Mouse (Mus musculus): ENCODE measurements around the gene Filip1. TPM values are rescaled to one million over a fixed set of nuclear protein-coding genes. Genes with fewer than 3 reads are reported as not detected.
A peak's percentile ranks its signal among the peaks of the same experiment; 100 is the strongest.

Gene Filip1
- polyA plus RNA-seq, 1 experiment from 2014 or later, result 4.3 TPM

DNA sequence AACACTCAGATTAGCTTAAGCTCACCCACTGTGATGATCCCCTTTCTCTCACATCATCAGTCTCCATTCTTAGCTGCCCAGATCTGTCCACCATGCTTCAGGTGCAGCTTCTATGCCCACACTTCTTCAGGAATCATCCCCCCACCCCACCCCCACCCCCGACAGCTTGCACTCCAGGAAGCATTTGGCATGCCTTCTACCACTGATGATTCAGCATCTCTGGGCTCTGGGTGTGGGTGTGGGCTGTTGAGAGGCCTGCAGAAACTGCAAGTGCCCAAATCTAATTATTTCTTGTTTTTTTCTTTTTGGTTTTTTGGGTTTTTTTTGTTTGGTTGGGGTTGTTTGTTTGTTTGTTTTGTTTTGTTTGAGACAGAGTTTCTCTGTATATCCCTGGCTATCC lies 9.0 kb upstream of the Filip1 start:
- Histone ChIP-seq H3K36me3 (no peaks in the 10 kb centered on the region), H3K27me3 (no peaks in the 10 kb centered on the region), H3K9ac (no peak overlapping the region), H3K4me1 (no peaks in the 10 kb centered on the region), H3K4me2 (replicated peaks) (no peak overlapping the region), H3K4me3 (no peak overlapping the region), H3K27ac (no peak overlapping the region), H3K9me3 (no peaks in the 10 kb centered on the region)
- 53% methylated on average over 1 of the region's 1 CpGs for WGBS
- no peak for ATAC-seq (ENCODE audit: insufficient number of reproducible peaks, insufficient read depth, low FRiP score, low TSS enrichment)

DNA sequence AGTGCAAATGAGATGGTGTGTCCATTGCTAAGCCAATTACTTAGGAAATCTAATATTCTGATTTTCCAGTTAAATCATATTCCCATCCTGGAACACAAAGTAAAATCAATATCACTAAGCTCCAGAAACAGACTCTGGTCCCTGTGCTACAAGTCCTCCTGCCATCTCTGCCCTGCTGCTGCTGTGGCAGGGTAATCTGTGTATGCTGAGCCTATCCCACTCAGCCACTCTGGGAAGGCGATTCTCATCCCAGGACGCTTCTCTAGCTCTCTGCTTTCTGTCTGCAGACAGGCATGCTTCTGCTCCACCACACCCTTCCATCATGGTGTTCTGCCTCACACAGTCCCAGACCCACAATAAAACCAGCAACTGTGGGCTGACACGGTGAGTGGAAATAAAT lies 7.8 kb upstream of the Filip1 start:
- Histone ChIP-seq H3K27me3 (no peaks in the 10 kb centered on the region), H3K4me3 (no peak overlapping the region), H3K4me1 (no peaks in the 10 kb centered on the region), H3K4me2 (replicated peaks) (no peak overlapping the region), H3K9me3 (no peaks in the 10 kb centered on the region), H3K9ac (no peak overlapping the region), H3K27ac (no peak overlapping the region), H3K36me3 (no peaks in the 10 kb centered on the region)
- 41% methylated on average over 3 of the region's 3 CpGs for WGBS
- ATAC-seq (ENCODE audit: insufficient number of reproducible peaks, insufficient read depth, low FRiP score, low TSS enrichment), result no peak

DNA sequence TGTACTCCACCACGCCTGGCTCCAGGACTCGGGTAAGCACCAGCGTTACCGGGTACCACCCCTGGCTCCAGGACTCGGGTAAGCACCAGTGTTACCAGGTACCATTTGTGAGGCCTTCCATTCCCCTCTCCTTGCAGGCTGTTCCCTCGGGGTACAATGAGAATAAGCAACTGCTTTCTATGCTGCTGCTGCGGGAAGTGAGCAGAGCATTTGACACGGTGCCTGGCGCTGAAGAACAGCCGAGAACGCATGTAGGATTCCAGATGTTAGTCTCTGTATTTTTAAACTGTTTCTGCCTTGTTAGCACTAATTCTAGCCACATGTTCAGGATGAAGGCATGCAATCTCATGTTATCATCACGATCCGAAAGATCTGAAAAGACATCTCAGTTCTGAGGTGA lies 635 bp downstream of the Filip1 start:
- H3K4me2 ChIP-seq (replicated peaks), result 0 out of 2 replicates have a peak overlapping the region, but pooled peaks have one; percentile 15
- no peak overlapping the region for H3K4me3 ChIP-seq
- H3K36me3 ChIP-seq, result no peaks in the 10 kb centered on the region
- H3K9ac ChIP-seq, result no peak overlapping the region
- H3K27ac ChIP-seq, result peak overlapping the region; percentile 69; the same call in 1 of the 2 replicates
- H3K4me1 ChIP-seq, result peaks cover 9% of the 10 kb centered on the region
- peaks cover 3% of the 10 kb centered on the region; the same call in 1 of the 2 replicates for H3K9me3 ChIP-seq
- ATAC-seq (ENCODE audit: insufficient number of reproducible peaks, insufficient read depth, low FRiP score, low TSS enrichment), result no peak
- 33% methylated on average over 13 of the region's 13 CpGs for WGBS
- no peaks in the 10 kb centered on the region for H3K27me3 ChIP-seq

DNA sequence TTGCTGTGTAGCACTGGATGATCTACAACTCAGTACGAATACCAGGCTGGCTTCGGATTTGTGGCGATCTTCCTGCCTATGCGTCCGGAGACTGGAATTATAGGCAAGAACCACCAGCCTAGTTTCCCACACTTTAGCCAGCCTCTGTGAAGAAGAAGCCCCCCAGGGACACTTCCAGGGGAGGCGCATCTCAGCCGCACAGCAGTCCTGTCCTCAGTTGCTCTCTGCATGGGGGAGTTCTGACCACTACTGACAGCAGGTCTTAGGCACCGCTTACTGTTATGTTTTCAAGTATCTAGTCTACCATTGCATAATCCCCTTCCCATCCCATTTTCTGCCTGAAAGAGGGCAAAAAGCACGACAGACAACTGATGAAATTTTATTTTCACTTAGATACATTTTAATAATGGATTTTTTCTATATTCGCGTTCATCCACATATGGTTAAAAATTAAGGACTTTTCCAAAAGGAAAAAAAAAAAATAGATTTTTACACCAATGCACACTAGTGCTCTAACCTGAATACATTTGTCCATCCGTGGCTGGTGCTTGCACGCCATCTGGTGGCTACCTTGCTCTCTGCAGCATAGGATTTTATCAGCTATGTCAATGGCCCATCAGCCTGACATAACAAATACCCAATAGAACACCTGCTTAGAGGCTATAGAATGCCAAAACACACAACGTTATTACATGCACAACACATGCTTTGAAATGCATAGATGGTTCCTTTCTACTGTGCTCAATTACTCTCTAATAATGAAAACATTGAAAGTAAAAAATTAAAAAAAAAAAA lies 10.1 kb downstream of the Filip1 start:
- H3K4me3 ChIP-seq, result no peak overlapping the region
- H3K9me3 ChIP-seq, result 0 out of 2 replicates have a peak, but pooled peaks cover 4% of the 10 kb centered on the region
- 47% methylated on average over 14 of the region's 14 CpGs for WGBS
- H3K9ac ChIP-seq, result no peak overlapping the region
- no peaks in the 10 kb centered on the region for H3K27me3 ChIP-seq
- H3K4me1 ChIP-seq, result no peaks in the 10 kb centered on the region
- no peak overlapping the region for H3K27ac ChIP-seq
- no peak for ATAC-seq (ENCODE audit: insufficient number of reproducible peaks, insufficient read depth, low FRiP score, low TSS enrichment)
- H3K36me3 ChIP-seq, result no peaks in the 10 kb centered on the region
- no peak overlapping the region for H3K4me2 ChIP-seq (replicated peaks)

- Histone ChIP-seq H3K27me3 (no peaks in the 10 kb centered on the region), H3K9ac (no peak overlapping the region), H3K27ac (no peak overlapping the region), H3K36me3 (no peaks in the 10 kb centered on the region), H3K9me3 (no peaks in the 10 kb centered on the region), H3K4me3 (no peak overlapping the region), H3K4me1 (no peaks in the 10 kb centered on the region), H3K4me2 (replicated peaks) (no peak overlapping the region)
- 87% methylated on average over 6 of the region's 6 CpGs for WGBS
- ATAC-seq (ENCODE audit: insufficient number of reproducible peaks, insufficient read depth, low FRiP score, low TSS enrichment), result no peak
These were observed 15.4 kb downstream of the Filip1 start for GRCm38 (mm10) chr9:79997282-79997681.

DNA sequence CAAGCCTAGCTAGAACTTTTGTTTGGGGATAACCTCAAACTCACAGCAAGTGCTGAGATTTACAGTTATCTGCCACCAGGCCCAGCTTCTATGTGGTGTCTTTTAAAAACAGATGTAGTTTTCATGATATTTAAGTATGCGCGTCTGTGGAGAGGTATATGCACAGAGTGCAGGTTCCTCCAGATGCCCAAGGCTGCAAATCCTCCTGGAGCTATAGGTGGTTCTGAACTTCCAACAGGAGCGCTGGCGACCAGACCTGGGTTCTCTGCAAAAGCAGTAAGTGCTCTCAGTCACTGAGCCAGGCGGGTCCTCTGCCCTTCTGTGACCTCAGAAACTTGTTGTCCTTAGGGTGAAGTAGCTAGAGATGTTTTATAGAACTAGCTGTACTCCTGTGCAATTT lies 18.4 kb downstream of the Filip1 start:
- no peaks in the 10 kb centered on the region for H3K4me1 ChIP-seq
- no peaks in the 10 kb centered on the region for H3K36me3 ChIP-seq
- H3K9ac ChIP-seq, result no peak overlapping the region
- H3K27ac ChIP-seq, result no peak overlapping the region
- 91% methylated on average over 5 of the region's 5 CpGs for WGBS
- H3K4me2 ChIP-seq (replicated peaks), result no peak overlapping the region
- ATAC-seq (ENCODE audit: insufficient number of reproducible peaks, insufficient read depth, low FRiP score, low TSS enrichment), result no peak
- no peaks in the 10 kb centered on the region for H3K27me3 ChIP-seq
- H3K4me3 ChIP-seq, result no peak overlapping the region
- H3K9me3 ChIP-seq, result no peaks in the 10 kb centered on the region

DNA sequence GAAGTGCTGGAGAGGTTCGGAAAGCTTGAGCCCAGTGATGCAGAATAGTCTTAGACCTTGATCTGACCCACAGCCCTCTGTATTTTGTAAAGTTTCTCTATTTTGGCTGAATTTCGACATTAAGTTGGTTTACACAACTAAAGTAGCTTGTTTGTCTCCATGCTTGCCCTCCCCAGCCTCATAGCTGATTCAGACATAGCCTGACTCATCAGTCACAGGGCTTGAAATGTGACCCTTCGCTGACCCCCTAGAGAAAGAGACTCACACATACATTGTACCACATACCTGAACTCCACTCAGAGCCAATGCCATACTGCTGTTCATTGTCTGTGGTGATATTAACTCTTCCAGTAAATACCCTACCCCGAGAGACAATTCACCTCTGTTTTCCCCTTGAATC lies 19.6 kb downstream of the Filip1 start:
- no peak overlapping the region for H3K9ac ChIP-seq
- no peaks in the 10 kb centered on the region for H3K9me3 ChIP-seq
- no peak overlapping the region for H3K4me3 ChIP-seq
- no peak overlapping the region for H3K4me2 ChIP-seq (replicated peaks)
- WGBS, result 85% methylated on average over 4 of the region's 4 CpGs
- H3K36me3 ChIP-seq, result no peaks in the 10 kb centered on the region
- H3K27ac ChIP-seq, result no peak overlapping the region
- no peak for ATAC-seq (ENCODE audit: insufficient number of reproducible peaks, insufficient read depth, low FRiP score, low TSS enrichment)
- H3K4me1 ChIP-seq, result no peaks in the 10 kb centered on the region
- H3K27me3 ChIP-seq, result no peaks in the 10 kb centered on the region

DNA sequence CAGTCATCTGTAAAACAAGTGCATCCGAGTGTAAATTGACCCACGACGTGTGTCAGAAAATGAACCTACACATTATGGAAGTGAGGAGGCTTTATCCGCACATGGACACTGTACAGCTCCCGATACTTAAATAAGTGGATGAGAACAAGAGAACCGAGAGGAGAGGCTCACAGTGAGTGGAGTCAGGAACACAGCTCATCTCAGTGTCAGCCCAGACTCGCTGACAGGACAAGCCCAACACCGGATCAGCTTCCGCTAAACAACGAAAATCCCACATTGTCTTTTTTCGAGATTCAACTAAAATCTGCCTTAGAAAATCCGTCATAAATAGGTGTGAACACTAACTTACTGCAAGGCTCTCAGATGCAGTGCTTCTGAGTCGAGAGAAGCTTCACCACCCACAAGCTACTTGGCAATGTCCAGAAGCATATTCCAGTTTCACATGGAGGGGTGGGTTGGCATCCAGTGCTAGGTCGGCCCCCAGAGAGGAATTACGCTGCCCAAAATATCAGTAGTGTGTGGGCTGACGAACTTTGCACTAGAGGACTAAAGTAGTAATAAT lies 22.1 kb downstream of the Filip1 start:
- H3K36me3 ChIP-seq, result no peaks in the 10 kb centered on the region
- no peaks in the 10 kb centered on the region for H3K27me3 ChIP-seq
- H3K4me1 ChIP-seq, result no peaks in the 10 kb centered on the region
- H3K4me3 ChIP-seq, result no peak overlapping the region
- ATAC-seq (ENCODE audit: insufficient number of reproducible peaks, insufficient read depth, low FRiP score, low TSS enrichment), result no peak
- H3K27ac ChIP-seq, result no peak overlapping the region
- 83% methylated on average over 16 of the region's 16 CpGs for WGBS
- H3K9ac ChIP-seq, result no peak overlapping the region
- H3K9me3 ChIP-seq, result 0 out of 2 replicates have a peak, but pooled peaks cover 2% of the 10 kb centered on the region
- no peak overlapping the region for H3K4me2 ChIP-seq (replicated peaks)

DNA sequence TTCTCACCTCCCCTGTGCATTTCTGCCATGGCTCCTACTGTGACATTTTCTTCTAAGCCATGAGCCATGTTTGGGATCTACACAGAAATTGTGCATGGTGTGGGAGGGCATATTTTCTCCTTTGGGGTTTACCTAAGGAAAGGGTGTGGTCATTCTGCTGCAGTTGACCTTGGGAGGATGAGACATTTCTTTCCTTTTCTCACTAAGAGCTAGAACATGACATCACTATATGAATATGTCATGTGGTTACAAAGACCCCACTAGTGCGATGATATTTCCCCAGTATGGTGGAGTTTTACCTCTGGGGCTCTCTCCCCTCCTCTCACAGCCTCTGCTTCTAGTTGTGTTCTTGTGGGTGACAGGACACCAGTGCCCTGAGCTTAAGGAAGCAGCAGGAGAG lies 22.9 kb downstream of the Filip1 start:
- H3K4me2 ChIP-seq (replicated peaks), result no peak overlapping the region
- H3K27ac ChIP-seq, result no peak overlapping the region
- H3K9me3 ChIP-seq, result 0 out of 2 replicates have a peak, but pooled peaks cover 2% of the 10 kb centered on the region
- no peak overlapping the region for H3K9ac ChIP-seq
- H3K36me3 ChIP-seq, result no peaks in the 10 kb centered on the region
- no peaks in the 10 kb centered on the region for H3K4me1 ChIP-seq
- H3K27me3 ChIP-seq, result no peaks in the 10 kb centered on the region
- no peak for ATAC-seq (ENCODE audit: insufficient number of reproducible peaks, insufficient read depth, low FRiP score, low TSS enrichment)
- H3K4me3 ChIP-seq, result no peak overlapping the region
- WGBS, result 77% methylated on average over 1 of the region's 1 CpGs

- Histone ChIP-seq H3K9me3 (0 out of 2 replicates have a peak, but pooled peaks cover 2% of the 10 kb centered on the region), H3K4me3 (no peak overlapping the region), H3K27me3 (no peaks in the 10 kb centered on the region), H3K9ac (no peak overlapping the region), H3K27ac (no peak overlapping the region), H3K36me3 (no peaks in the 10 kb centered on the region), H3K4me2 (replicated peaks) (no peak overlapping the region), H3K4me1 (no peaks in the 10 kb centered on the region)
- ATAC-seq (ENCODE audit: insufficient number of reproducible peaks, insufficient read depth, low FRiP score, low TSS enrichment), result no peak
- WGBS, result 75% methylated on average over 1 of the region's 1 CpGs
These were observed 23.6 kb downstream of the Filip1 start for GRCm38 (mm10) chr9:79989061-79989460.

DNA sequence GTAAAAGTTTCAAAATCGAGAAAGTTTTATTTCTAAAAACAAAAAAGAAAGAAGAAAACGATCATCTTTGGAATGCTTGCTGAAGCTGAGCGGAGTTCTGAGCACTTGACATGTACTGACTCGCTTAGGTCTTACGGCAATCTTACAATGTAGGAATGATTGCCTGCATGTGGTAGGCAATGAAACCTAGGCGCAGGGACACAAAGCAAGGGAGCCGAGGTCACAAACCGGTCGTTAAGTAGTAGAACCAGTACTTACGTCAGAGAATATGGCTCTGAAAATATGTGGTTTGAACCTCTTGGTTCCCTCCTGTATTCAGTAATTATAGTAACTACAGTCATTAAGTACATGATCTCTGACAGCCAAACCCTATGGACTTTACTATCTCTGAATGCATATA lies 29.4 kb downstream of the Filip1 start:
- H3K27ac ChIP-seq, result no peak overlapping the region
- H3K4me3 ChIP-seq, result no peak overlapping the region
- no peak overlapping the region for H3K9ac ChIP-seq
- H3K9me3 ChIP-seq, result 0 out of 2 replicates have a peak, but pooled peaks cover 2% of the 10 kb centered on the region
- no peaks in the 10 kb centered on the region for H3K36me3 ChIP-seq
- no peaks in the 10 kb centered on the region for H3K4me1 ChIP-seq
- 78% methylated on average over 10 of the region's 10 CpGs for WGBS
- H3K27me3 ChIP-seq, result no peaks in the 10 kb centered on the region
- no peak for ATAC-seq (ENCODE audit: insufficient number of reproducible peaks, insufficient read depth, low FRiP score, low TSS enrichment)
- no peak overlapping the region for H3K4me2 ChIP-seq (replicated peaks)

- H3K9ac ChIP-seq, result no peak overlapping the region
- no peak overlapping the region for H3K27ac ChIP-seq
- WGBS, result 89% methylated on average over 2 of the region's 2 CpGs
- no peak for ATAC-seq (ENCODE audit: insufficient number of reproducible peaks, insufficient read depth, low FRiP score, low TSS enrichment)
- H3K27me3 ChIP-seq, result no peaks in the 10 kb centered on the region
- H3K4me2 ChIP-seq (replicated peaks), result no peak overlapping the region
- H3K4me1 ChIP-seq, result no peaks in the 10 kb centered on the region
- H3K9me3 ChIP-seq, result no peaks in the 10 kb centered on the region
- no peaks in the 10 kb centered on the region for H3K36me3 ChIP-seq
- no peak overlapping the region for H3K4me3 ChIP-seq
These were observed 33.4 kb downstream of the Filip1 start for GRCm38 (mm10) chr9:79979274-79979673.

Measured in embryonic facial prominence, embryonic 12.5 days (tissue).